Mouse (Mus musculus) T-helper 1 cell (primary cell): ENCODE results near the gene Fjx1.

Experiments used
- in situ Hi-C: fragments of 300-600 bp; cut with MboI, MseI; formaldehyde crosslinking; loops from one replicate; pipeline ENCODE4 v1.15.1; 2025; ENCODE audit warnings: high pct_unique_total_duplicates

Fjx1 gene

DNA sequence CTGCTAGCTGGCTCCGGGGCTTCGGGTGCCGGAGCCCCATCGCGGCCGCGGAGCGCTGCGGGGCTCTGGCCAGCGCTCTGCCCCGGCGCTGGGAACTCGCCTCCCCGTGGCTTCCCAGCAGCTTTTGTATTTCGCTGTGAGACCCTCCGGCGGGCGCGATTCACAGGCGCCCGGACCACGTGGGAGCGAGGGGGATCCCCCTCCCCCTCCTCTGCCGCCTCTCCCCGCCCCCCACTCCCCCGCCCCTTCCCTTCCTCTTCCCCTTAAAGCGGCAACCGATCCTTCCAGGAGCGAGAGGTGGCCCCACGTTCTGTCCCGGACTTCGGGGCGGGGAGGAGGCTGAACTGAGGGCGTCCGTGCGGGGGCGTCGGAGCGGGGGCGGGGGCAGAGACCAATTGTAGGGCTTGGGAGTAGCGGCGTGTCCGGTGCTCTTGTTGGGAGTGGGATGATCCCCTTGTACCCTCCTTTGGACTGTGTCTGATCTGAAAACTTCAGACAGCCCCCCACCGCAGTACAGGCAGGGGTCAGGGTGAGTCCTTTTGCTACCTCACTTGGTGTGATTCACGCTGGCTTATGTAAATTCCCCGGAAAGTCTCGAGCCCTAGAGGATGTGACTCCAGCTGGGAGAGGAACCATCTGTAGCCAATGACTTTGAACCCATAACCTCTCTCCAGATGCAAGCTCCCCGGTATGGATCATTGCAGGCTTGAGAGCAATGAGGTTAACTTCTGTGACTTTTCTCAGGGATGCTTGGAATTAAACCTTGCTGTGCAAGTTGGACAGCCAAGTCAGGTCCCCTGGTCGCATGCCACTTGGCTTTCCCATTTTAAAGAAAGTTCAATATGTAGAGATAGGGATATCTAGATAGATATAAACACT lies at the start of gene Fjx1:
Gene Fjx1 (minus strand): TSS at position 829 of the 879 bp plus-strand sequence.
- in situ Hi-C loops = loop anchor here (5.0 kb wide), 2 partner anchors 265 to 365 kb away; partner anchors contain the start of gene Ldlrad3

DNA sequence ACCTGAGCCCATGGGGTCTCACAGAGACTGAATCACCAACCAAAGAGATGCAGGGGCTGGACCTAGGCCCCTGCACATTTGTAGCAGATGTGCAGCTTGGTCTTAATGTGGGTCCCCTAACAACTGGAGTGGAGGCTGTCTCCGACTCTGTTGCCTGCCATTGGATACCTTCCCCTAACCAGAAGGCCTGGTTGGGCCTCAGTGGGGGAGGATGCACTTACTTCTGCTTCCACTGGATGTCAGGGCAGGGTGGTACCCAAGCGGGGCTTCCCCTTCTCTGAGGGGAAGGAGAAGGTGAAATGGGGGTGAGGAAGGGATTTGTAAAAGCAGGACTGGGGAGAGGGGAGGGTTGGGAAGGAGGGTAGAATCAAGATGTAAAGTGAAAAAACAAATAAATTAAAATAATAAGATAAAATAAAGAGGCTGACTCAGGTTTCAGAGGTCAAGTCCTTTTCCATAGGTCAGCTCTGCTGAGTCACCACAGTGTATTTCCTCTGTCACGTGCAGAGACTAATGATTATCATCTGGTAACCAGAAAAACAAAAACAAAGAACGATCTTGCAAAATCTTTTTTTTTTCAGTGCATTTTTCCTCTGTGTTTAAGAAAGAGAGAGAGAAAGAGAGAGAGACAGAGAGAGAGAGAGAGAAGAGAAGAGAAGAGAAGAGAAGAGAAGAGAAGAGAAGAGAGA lies 47.8 kb upstream of the Fjx1 start:
- in situ Hi-C loops = no loop called here

DNA sequence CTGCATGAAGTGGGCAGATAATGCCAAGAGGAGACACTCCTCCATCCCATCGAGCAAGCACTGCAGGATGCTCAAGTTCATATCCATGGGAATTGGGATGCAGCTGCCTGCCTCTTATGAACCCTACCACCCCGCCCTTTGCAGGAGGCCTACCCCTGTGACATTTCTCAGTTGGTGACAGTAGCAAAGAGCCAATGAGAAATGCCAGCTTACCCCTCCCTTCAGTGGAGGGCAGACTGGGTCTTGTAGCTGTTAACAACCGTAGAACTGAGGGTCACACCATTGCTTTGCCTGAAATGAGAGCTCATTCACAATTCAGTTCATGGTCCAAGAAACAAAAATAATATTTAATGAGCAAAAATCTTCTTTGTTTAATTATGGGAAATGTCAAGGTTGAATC lies 28.4 kb upstream of the Fjx1 start:
- in situ Hi-C loops = no loop called here

DNA sequence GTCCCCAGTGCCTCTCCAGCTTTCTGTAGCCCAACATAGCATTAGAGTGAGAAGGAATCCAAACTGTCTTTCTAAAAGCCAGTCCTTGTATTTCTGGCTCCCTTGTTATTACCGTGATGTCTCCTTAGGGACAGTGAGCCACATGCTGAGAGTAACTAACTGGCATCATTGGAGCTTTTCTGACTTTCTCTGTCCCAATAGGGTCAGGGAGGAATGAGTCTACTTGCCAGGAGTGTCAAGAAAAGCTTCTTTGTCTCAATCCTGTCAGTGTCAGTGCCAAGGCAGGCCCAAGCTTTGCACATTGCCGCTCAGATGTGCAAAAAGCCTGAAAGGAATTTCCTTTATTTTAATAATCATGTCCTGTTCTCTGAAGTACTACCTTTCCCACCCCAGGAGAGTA lies 23.8 kb upstream of the Fjx1 start:
- in situ Hi-C loops = no loop called here

DNA sequence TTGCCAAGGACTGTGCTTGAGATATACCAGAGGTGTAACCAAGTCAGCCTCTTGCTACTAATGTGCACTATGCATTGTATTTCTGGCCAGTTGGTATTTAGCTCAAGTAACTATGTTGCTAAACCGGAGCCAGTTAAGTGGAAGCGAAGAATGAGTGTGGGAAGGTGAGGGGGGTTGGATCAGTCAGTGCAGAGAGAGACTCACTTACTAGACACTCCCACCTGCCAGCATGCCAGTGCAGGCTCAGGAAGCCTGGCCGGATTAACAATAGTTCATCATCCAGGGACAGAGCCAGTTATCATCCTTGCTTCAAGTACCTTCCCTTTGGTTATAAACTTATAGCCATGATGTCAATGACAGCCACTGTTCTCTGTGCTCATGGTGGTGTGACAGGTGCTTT lies 16.3 kb upstream of the Fjx1 start:
- in situ Hi-C loops = no loop called here

DNA sequence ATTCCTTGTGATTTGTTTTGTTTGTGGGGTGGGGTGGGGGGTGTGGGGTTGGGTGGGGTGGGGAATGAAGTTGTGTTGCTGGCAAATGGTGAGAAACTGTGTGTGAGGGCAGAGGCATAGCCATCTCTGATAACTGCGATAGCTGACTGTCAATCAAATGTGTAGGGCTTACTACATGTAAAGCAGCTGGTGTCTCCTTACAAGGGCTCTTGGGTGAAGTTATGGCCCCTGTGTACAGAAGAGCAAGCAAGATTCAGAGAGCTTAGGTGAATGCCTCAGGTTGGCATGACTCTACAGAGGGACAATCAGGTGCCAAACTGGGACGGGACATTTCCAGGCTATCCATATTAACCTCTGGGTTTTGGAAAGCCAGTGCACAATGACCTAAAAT lies 12.0 kb upstream of the Fjx1 start:
- in situ Hi-C loops = no loop called here

DNA sequence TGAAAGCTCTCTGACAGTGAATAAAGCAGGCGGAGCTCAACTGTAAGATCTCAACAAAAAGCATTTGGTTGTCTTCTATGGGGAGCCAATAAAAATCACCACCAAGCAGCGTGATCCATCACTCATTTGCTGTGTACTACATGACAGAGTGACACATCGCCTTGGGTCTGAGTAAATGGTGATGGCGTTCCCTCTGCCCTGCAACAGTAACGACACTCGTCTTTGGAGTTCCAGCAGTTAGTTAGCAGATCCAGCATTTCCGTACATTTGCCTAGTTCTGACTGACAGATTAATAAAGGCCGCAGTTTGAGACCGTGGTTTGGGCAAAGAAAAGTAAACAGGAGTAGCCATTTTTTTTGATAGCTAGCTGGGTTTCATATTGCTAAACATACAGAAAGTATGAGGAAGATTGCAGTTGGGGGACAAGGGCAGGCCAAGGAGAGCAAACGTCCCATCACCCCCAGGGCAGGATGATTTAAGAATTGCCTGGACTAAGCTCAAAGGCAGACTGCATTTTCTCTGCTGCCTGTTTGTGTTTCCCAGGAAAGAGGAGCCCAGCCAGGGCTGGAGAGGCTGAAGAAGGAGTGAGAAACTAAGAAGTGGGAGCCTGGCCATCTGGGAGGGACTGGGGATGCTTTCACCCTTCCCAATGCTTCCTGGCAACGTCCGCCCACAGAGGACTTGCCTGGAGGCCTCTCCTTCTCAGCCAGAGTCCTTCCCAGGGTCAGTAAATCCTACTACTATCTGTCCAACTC lies 11.5 kb upstream of the Fjx1 start:
- in situ Hi-C loops = no loop called here

DNA sequence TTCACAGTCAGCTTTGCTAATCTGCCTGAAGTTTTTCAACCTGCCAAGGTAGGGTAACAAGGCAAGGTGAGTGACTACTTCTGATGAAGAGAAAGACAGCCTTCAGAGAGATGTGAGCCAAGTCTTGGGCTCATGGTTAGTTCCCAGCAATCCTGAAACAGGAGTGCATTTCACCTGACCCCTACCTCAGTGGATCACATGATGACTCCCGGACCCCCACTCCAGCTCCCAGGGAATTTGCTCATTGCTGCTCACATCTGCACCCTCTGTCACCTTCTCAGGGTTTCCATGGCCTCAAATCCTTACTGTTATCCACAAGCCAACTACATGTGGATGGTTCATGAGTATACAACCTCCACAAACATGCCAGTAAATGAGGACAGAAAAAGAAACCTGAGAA lies 9.2 kb upstream of the Fjx1 start:
- in situ Hi-C loops = no loop called here

DNA sequence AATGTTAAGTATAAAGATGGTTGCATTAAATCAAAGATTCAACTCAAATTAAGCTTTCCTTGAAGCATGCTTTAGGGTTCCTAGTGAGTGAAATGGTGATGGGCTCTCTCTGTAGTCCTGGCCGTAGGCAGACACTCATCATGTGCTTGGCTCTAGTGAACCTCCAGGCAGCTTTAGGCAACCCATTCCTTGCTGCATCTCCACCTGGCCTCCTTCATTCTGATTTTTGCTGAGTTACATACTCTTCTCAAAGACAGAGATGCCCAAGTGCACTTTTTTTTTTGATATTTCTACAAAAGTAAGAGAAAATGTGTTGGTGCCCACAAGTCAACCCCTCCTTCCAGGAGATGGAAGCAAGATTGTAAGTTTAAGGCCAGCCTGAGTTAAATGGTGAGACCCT lies 2.8 kb upstream of the Fjx1 start:
- in situ Hi-C loops = no loop called here

DNA sequence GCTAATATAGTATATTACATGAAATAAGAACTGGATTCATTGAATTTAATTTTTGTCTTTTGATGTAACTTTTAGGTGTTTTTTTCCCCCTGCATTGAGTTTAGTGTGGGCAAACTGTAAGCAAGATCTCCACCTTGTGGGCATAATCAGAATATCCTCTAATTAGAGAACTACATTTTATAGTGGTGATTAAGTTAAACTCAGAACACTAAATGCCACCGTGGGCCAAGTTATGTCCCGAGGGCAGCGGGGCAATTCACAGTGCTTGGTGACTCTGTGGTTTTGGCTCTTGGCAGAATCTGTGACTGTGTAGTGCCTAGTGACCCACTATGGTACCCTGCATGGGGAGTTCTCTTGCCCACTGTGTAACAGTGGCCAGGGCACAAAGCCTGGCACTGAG lies 1.1 kb upstream of the Fjx1 start:
- in situ Hi-C loops = loop anchor here (5.0 kb wide), 2 partner anchors 266 to 366 kb away; partner anchors contain the start of gene Ldlrad3

DNA sequence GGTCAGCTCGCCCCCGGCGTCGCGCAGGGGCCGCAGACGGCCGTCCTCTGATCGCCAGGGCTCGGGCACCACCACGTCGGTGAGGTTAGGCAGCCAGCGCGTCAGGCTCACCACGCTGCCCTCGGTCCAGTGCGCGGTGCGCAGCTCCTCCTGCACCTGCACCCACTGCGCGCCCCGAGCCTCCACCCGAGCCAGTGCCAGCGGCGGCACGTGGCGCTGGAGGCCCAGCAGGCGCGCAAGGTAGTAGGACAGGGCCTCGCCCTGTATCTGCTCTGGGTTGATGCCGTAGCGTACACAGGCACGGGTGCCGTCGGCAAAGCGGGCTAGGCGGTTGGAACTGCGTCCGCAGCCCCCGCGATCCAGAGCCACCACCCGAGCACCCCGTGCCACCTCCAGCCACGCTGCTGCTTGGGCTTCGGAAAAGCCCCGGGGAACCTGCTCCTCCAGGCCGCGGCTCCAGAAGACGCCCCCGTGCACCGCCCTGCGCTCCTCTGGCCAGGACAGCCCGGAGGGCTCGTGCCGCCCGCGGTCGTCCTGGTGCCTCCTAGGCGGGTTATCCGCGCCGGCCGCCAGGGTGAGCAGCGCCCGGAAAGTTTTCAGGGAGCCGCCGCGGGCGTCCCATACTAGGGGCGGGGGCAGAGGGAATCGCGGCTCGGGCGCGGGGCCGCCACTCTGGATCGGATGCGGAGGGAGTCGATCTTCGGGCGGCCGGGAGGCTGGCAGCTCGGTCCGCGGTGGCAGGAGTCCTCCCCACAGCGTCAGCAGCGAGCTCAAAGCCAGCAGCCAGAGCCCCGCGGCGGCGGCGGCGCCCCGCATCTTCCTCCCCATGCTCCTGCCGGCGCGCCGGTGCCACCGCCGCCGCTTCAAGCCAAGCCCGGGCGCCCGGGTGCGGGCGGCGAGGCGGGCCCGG lies 1.3 kb downstream of the Fjx1 start:
- in situ Hi-C loops = loop anchor here (5.0 kb wide), 2 partner anchors 264 to 364 kb away; partner anchors contain the start of gene Ldlrad3

DNA sequence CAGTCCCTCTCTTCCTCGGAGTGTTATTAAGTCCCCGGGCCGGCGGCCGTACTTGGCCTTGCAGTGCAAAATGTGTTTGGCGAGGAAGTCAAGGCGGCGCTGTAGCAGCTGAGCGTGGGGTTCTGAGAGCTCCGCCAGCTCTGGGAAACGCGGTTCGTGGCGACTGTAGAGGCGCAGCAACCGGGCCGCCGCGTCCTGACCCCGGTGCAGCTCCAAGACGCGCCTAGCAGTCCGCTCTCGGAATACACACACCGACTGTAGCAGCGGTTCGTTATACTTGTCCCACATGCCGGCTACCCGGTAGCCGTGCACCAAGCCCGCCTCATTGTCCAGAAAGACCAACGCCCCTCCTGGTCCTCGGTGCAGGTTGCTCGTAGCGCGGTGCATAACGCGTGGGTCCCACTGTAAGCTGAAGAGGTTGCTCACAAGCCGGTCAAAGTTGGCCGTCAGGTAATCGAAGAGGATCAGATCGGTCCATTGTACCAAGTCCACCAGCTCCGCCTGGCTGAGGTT lies 2.0 kb downstream of the Fjx1 start:
- in situ Hi-C loops = loop anchor here (5.0 kb wide), 2 partner anchors 263 to 363 kb away; partner anchors contain the start of gene Ldlrad3

DNA sequence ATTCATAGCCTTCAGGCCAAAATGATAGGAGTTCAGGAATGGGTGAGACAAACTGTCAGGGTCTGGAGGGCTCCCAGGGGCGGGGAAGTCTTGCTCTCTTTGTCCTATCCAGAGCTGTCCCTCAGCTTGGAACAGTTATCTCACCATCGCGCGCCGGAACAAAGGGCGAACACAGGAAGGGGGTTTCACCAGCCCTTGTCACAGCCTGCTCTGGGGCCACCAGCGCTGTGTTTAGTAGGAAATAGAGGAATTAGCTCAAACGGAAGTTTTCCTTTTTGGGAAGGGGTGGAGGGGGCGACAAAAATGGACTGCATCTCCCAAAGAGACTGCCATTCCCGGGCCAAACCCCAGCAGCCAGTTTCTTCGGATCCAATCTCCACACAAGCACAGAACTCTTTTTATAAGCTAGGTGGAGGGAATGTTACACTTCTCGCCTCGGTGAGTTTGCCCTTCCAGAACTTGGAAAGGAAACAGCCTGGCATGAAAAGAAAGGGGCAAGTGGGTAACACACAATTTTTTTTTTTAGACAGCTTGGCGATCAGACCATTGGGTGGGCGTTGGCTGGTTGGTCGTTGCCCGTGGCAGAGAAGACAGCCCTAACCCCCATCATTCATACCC lies 2.6 kb downstream of the Fjx1 start:
- in situ Hi-C loops = loop anchor here (5.0 kb wide), 4 partner anchors 47 to 542 kb away; partner anchors contain the start of gene Ldlrad3

DNA sequence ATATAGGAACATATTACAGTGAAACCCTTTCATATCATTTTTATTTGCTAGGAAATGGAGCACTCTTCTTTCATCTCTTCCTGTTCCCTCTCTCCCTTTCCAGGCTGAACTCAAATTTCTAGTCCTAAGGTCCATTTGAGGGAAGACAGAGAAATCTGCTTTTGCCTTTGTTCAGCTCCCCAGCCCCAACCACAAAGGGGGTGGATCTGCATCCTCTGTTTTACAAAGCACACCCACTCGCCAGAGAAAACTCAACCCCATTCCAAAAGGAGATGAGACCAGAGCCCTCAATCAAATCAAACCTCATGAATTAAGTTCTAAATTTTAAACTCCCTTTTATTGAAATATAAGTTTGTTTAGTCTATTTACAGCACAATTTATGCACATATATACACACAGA lies 3.2 kb downstream of the Fjx1 start:
- in situ Hi-C loops = loop anchor here (5.0 kb wide), 2 partner anchors 47 to 542 kb away; no protein-coding TSS in a partner anchor

DNA sequence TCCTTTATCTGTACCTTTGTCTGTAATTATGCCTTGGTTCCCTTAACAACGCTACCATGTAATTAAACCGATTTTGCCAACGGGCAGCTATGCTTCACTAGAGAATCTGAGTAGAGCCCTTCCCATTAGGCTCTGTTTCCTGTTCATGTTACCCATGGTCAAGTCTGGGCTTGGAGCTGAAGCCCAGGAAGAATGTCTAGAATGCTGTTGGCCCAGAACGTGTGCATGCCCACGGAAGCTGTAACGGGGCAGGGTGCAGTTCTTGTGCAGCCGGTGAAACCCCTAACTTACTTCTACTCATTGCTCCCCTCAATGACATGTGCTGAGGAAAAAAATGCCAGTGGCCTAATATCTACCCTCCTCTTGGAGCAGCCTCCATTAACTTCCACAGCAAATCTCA lies 4.5 kb downstream of the Fjx1 start:
- in situ Hi-C loops = loop anchor here (5.0 kb wide), 2 partner anchors 46 to 541 kb away; no protein-coding TSS in a partner anchor

DNA sequence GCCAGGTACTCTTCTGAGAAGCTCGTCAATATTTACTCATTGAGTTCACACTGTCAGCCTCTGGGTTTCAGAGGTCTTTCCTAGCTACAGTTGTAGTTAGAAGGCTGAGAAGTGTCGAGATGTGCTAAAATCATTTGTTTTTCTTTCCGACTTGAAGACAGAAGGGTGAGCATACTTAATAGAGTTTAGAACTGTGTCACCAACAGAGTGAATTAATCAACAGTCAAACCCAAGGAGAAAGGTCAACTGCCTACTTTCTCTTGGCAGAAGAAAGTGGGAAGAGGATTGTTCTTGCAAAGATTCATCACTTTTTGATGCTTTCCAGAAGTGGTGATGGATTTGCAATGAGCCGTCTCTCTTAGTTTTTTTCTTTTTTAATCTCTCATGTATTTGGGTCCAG lies 5.4 kb downstream of the Fjx1 start:
- in situ Hi-C loops = loop anchor here (5.0 kb wide), 2 partner anchors 45 to 540 kb away; no protein-coding TSS in a partner anchor

DNA sequence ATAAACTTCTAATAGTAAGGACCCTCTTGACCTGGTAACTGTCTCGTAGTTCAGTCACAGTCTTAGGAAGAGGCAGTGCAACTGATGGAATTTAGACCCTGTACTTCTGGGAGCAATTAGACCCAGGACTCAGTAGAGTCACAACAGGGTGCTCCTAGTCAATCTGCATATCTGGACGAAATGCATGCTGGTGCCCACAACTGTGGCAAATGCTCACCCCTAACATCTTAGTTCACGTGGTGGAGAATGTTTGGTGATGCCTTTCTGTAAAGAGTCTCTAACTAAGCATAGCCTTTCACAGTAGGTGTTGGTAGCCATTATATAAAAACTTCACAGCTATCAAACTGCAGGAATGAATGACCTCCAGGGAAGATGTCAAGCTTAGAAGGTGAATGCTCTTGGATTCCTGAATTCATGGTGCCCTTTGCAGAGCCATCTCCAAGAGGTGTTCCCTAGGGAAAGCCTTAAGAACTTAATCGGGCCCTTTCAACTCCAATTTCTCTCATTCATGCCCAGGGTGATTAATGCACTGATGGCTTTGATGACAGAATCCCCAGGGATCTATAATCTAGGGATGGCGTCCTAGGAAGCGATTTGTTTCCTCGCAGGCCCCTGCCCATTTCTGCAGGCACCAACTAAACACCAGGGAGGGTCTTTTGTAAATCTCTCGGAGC lies 14.8 kb downstream of the Fjx1 start:
- in situ Hi-C loops = no loop called here

DNA sequence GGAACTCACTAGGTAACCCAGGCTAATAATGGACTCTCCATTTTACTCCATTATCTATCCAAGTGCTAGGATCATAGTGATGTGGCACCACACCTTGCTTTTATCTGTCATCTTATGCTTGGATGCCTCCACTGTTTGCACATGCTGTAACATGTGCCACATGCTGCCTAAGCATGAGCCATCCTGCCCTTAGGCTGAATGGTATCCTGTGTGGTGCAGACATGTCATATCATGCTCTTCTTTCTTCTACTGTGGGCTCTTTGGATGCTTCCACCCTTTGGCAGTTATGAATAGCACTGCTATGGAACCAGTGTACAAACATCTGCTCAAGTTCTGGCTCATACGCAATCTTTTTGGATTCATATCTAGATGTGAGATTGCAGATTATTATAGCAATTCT lies 18.4 kb downstream of the Fjx1 start:
- in situ Hi-C loops = no loop called here

DNA sequence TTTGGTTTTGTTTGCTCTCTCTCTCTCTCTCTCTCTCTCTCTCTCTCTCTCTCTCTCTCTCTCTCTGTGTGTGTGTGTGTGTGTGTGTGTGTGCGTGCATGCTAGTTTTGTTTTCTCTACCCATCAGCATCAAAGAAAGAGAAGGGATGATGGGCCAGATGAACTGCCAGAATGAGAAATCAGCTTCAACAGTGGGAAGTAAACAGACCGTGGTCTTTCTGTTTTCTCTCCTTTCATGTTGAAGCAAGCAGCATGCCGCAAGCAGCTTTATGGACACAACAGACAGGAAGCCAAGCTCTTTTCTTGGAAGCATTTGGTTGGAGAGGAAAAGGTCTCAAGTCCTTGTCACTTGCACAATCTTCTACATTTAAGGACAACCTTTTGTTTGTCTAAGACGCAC lies 21.2 kb downstream of the Fjx1 start:
- in situ Hi-C loops = no loop called here
